Mouse (Mus musculus) midbrain, embryonic 16.5 days (tissue): ENCODE measurements around the gene Ifitm2. TPM values are rescaled to one million over a fixed set of nuclear protein-coding genes. Genes with fewer than 3 reads are reported as not detected.
"Not testable (repeated sequence)": the region's sequence is repeated elsewhere in the genome, so short reads cannot be mapped to it uniquely, and the experiment has no call there.

Experiments
- ATAC-seq: fragments of 200-750 bp; cut with Nextera tagmentation; 2 replicates; pipeline ENCODE4 v1.8.0; 2017; ENCODE audit warnings: moderate TSS enrichment
- H3K27ac ChIP-seq: fragments of 300-500 bp; sonication (generic); 2 replicates; pipeline ENCODE4 v1.5.1; 2014; ENCODE audit warnings: mild to moderate bottlenecking, low read length, mixed read lengths
- H3K27me3 ChIP-seq: fragments of 300-500 bp; sonication (generic); 2 replicates; pipeline ENCODE4 v1.6.1; 2014; ENCODE audit warnings: low read depth, low read length, mixed read lengths; ENCODE audit not compliant: control insufficient read depth, insufficient read depth
- H3K36me3 ChIP-seq: fragments of 300-500 bp; sonication (generic); 2 replicates; pipeline ENCODE4 v1.6.1; 2014; ENCODE audit warnings: mild to moderate bottlenecking, low read length, moderate library complexity, mixed read lengths; ENCODE audit not compliant: control insufficient read depth, insufficient read depth
- H3K4me1 ChIP-seq: fragments of 300-500 bp; sonication (generic); 2 replicates; pipeline ENCODE4 v1.6.1; 2014; ENCODE audit warnings: mild to moderate bottlenecking, low read length, mixed read lengths; ENCODE audit not compliant: control insufficient read depth, insufficient read depth
- H3K4me2 ChIP-seq: fragments of 300-500 bp; sonication (generic); 2 replicates; pipeline ENCODE4 v1.6.1; 2014; ENCODE audit warnings: mild to moderate bottlenecking, low read length, mixed read lengths
- H3K4me3 ChIP-seq: fragments of 300-500 bp; sonication (generic); 2 replicates; pipeline ENCODE4 v1.5.1; 2014; ENCODE audit warnings: low read depth, mild to moderate bottlenecking, low read length, moderate library complexity, mixed read lengths
- H3K9ac ChIP-seq: fragments of 300-500 bp; sonication (generic); 2 replicates; pipeline ENCODE4 v1.6.1; 2014; ENCODE audit warnings: low read depth, low read length, mixed read lengths
- H3K9me3 ChIP-seq: fragments of 300-500 bp; sonication (generic); replicated peaks from 2 replicates; pipeline ENCODE4 v1.6.1; 2014; ENCODE audit warnings: mild to moderate bottlenecking, low read length, mixed read lengths; ENCODE audit not compliant: control insufficient read depth, poor library complexity, severe bottlenecking
- WGBS: fragments of 180-500 bp; shearing (Covaris S2); extraction: QIAGEN DNeasy Blood & Tissue Kit; methylation state at CpG from one replicate; pipeline ENCODE4 v1.1.7; 2014; 5-methylcytosine and 5-hydroxymethylcytosine counted together
- polyA plus RNA-seq: library from polyadenylated mRNA; unstranded; fragments of >200 nt; fragmentation: Nextera tagmentation; extraction: Ambion mirVana; gene quantifications from 2 replicates; pipeline ENCODE4 v1.2.1, GENCODE M21; 2015

Ifitm2 gene
- polyA plus RNA-seq, 1 experiment from 2014 or later: 129 TPM

GRCm38 (mm10) chr7:140971479-140972171 is 15.8 kb upstream of the Ifitm2 start:
- no peak for ATAC-seq
- 83% methylated on average over 8 of the region's 8 CpGs for WGBS
- no peaks in the 10 kb centered on the region for H3K9me3 ChIP-seq
- no peaks in the 10 kb centered on the region for H3K4me1 ChIP-seq
- H3K36me3 ChIP-seq: no peaks in the 10 kb centered on the region
- H3K4me2 ChIP-seq: no peak overlapping the region
- H3K27me3 ChIP-seq: no peaks in the 10 kb centered on the region; the same call in 1 of the 2 replicates
- no peak overlapping the region for H3K27ac ChIP-seq
- H3K9ac ChIP-seq: no peak overlapping the region
- H3K4me3 ChIP-seq: no peak overlapping the region

DNA sequence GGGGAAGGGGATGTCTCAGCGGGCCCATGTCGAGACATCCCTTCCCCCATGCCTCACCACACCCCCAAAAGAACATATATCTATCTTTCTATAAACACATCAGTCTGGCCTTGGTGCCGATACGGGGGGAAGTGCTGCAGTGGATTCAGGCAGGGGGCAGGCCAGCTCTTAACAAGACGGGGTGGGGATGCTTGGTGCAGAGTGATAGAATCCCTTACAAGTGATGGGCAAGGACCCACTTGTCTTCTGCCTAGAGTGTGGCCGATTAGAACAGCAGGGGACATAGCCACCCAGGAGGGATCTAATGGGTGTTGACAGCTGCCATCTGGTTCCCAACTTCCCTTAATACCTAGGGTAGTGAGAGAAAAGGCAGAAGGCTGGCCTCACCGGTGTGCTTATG is 15.1 kb upstream of the Ifitm2 start:
- no peaks in the 10 kb centered on the region for H3K36me3 ChIP-seq
- no peaks in the 10 kb centered on the region for H3K9me3 ChIP-seq
- H3K4me1 ChIP-seq: no peaks in the 10 kb centered on the region
- no peak for ATAC-seq
- no peak overlapping the region for H3K4me3 ChIP-seq
- H3K27me3 ChIP-seq: no peaks in the 10 kb centered on the region; the same call in 1 of the 2 replicates
- 55% methylated on average over 7 of the region's 7 CpGs for WGBS
- H3K9ac ChIP-seq: no peak overlapping the region
- no peak overlapping the region for H3K27ac ChIP-seq
- no peak overlapping the region for H3K4me2 ChIP-seq

GRCm38 (mm10) chr7:140968710-140969109 is 12.9 kb upstream of the Ifitm2 start:
- not testable (repeated sequence) for H3K4me1 ChIP-seq, ATAC-seq, H3K4me2 ChIP-seq, H3K9me3 ChIP-seq, H3K4me3 ChIP-seq, H3K27me3 ChIP-seq, H3K9ac ChIP-seq, H3K27ac ChIP-seq, H3K36me3 ChIP-seq
- 13% methylated on average over 3 of the region's 3 CpGs for WGBS

GRCm38 (mm10) chr7:140967862-140968591 is 12.2 kb upstream of the Ifitm2 start:
- Histone ChIP-seq H3K27me3 (no peaks in the 10 kb centered on the region), H3K9ac (no peak overlapping the region), H3K4me1 (no peaks in the 10 kb centered on the region), H3K36me3 (no peaks in the 10 kb centered on the region), H3K4me2 (no peak overlapping the region), H3K9me3 (no peaks in the 10 kb centered on the region), H3K4me3 (no peak overlapping the region), H3K27ac (no peak overlapping the region)
- no peak for ATAC-seq
- 10% methylated on average over 14 of the region's 14 CpGs for WGBS

GRCm38 (mm10) chr7:140966921-140967320 is 11.1 kb upstream of the Ifitm2 start, which contains the start of gene Ifitm1:
TSS of gene Ifitm1 (plus strand) at chr7:140967221.
- no peaks in the 10 kb centered on the region for H3K27me3 ChIP-seq
- H3K27ac ChIP-seq: no peak within 1 kb of the TSS
- H3K9ac ChIP-seq: no peak within 1 kb of the TSS
- H3K4me2 ChIP-seq: no peak within 1 kb of the TSS
- ATAC-seq: no peak
- no peaks in the 10 kb centered on the region for H3K36me3 ChIP-seq
- H3K4me1 ChIP-seq: no peaks in the 10 kb centered on the region
- 91% methylated on average over 4 of the region's 4 CpGs for WGBS
- H3K4me3 ChIP-seq: no peak within 1 kb of the TSS
- no peaks in the 10 kb centered on the region for H3K9me3 ChIP-seq

DNA sequence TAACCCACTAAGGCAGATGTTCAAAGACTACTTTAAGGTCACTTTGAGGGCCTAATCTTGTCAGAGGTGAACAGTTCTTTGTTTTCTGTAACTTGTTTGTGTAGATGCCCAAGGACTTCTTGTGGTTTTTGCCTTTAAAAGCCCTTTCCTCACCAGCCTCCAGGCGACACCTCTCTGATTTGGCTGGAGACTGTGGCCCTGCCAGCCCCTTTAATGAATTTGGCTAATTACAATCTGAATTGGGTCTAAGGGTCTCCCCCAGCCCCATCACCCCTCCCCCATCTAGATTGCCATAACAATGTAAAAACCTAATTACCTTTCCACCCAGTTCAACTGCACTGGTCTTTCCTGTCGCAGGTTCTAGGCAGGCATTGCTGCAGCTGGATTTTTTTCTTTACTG is 6.9 kb upstream of the Ifitm2 start:
- Histone ChIP-seq H3K4me3 (no peak overlapping the region), H3K27ac (no peak overlapping the region), H3K4me2 (no peak overlapping the region), H3K9me3 (no peaks in the 10 kb centered on the region), H3K4me1 (peaks cover 3% of the 10 kb centered on the region; the same call in 1 of the 2 replicates), H3K9ac (no peak overlapping the region), H3K27me3 (no peaks in the 10 kb centered on the region), H3K36me3 (no peaks in the 10 kb centered on the region)
- 70% methylated on average over 2 of the region's 2 CpGs for WGBS
- no peak for ATAC-seq

- Histone ChIP-seq H3K4me3 (no peak overlapping the region), H3K27ac (no peak overlapping the region), H3K27me3 (no peaks in the 10 kb centered on the region), H3K9me3 (no peaks in the 10 kb centered on the region), H3K9ac (no peak overlapping the region), H3K4me1 (peaks cover 3% of the 10 kb centered on the region; the same call in 1 of the 2 replicates), H3K36me3 (no peaks in the 10 kb centered on the region), H3K4me2 (no peak overlapping the region)
- WGBS: 46% methylated on average over 2 of the region's 2 CpGs
- ATAC-seq: no peak
Measured at GRCm38 (mm10) chr7:140961416-140961815, 5.6 kb upstream of the Ifitm2 start.

DNA sequence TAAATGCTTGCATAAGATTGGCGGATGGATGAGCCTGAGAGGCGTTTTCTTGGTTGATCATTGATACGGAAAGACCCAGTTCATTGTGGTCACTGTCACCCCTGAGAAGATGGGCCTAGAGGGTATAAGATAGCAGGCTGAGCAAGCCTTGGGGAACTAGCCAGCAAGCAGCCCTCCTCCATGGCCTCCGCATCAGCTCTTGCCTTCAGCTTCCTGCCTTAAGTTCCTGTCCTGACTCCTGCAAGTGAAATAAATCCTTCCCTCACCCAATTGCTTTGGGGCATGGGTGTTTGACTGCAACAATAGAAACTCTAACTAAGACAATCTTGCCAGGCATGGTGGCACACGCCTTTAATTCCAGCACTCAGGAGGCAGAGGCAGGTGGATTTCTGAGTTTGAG is 4.2 kb upstream of the Ifitm2 start:
- no peak for ATAC-seq
- H3K27ac ChIP-seq: no peak overlapping the region
- no peaks in the 10 kb centered on the region for H3K36me3 ChIP-seq
- H3K9ac ChIP-seq: no peak overlapping the region
- 59% methylated on average over 5 of the region's 5 CpGs for WGBS
- no peak overlapping the region for H3K4me3 ChIP-seq
- H3K4me2 ChIP-seq: no peak overlapping the region
- H3K27me3 ChIP-seq: no peaks in the 10 kb centered on the region
- H3K4me1 ChIP-seq: peaks cover 7% of the 10 kb centered on the region
- no peaks in the 10 kb centered on the region for H3K9me3 ChIP-seq

- no peak overlapping the region for H3K9ac ChIP-seq
- H3K36me3 ChIP-seq: no peaks in the 10 kb centered on the region
- H3K27me3 ChIP-seq: no peaks in the 10 kb centered on the region
- no peak overlapping the region for H3K4me3 ChIP-seq
- H3K4me1 ChIP-seq: peaks cover 7% of the 10 kb centered on the region
- H3K4me2 ChIP-seq: no peak overlapping the region
- no peak overlapping the region for H3K27ac ChIP-seq
- 4% methylated on average over 9 of the region's 9 CpGs for WGBS
- ATAC-seq: no peak
- H3K9me3 ChIP-seq: no peaks in the 10 kb centered on the region
Measured at GRCm38 (mm10) chr7:140959181-140959901, 3.6 kb upstream of the Ifitm2 start.
